Mouse (Mus musculus): ENCODE measurements around the gene Tubb2a. TPM values are rescaled to one million over a fixed set of nuclear protein-coding genes. Genes with fewer than 3 reads are reported as not detected.
"Not testable (repeated sequence)": the region's sequence is repeated elsewhere in the genome, so short reads cannot be mapped to it uniquely, and the experiment has no call there.

Tubb2a gene
- total RNA-seq, 2 experiments from 2014 or later: 6.7 to 23.3 TPM

DNA sequence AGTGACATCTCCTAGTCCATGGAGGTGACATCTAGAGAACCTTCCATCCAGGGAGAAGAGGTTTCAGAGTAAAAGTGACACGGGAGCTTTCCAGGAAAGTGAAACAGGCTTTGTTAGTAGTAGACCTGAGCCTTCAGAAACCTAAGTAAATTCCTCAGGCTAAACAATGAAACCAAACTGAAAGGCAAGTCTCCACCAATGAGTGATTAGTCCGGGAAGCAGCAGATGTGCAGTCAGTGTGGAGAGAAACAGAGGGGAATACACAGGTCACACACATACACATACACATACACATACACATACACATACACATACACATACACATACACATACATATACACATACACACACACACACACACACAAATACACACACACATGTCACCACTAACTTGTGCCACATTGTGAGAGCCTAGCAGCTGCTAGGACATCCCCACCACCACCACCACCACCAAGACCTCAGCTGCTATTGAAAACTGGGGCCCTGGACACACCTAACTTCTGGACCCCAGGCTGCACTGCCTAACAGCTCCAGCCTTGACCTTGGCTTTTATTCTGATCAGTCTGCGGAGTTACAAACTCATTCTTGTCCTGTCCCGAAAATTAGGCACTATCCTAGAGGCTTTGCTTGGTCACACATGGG is 31.3 kb upstream of the Tubb2a start:
- Histone ChIP-seq H3K4me3 (no peak overlapping the region), H3K27ac (no peak overlapping the region)
- TF ChIP-seq CTCF (IDR thresholded peaks at IDR 0.05): no peak
- intact Hi-C loops (cut with DNase I): no loop called here
- no peak for DNase-seq

DNA sequence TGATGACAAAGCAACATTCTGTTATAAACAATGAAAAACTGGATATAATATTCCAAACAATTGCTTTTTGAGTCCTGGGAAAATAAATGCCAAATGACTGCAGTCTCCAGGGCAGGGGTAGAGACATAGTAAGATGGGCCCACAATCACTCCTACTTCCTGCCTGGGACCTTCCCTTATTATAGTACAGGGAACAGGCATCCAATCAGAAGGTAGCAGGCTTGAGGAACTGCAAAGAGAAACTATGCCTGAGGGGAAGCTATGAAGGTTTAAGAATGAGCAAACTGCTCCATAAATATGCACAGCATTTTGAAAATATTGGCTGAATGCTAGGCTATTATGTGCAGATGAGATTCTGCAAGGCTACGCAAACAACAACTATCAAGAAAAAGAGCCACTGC is 29.2 kb upstream of the Tubb2a start:
- no peak for DNase-seq
- H3K27ac ChIP-seq: no peak overlapping the region

DNA sequence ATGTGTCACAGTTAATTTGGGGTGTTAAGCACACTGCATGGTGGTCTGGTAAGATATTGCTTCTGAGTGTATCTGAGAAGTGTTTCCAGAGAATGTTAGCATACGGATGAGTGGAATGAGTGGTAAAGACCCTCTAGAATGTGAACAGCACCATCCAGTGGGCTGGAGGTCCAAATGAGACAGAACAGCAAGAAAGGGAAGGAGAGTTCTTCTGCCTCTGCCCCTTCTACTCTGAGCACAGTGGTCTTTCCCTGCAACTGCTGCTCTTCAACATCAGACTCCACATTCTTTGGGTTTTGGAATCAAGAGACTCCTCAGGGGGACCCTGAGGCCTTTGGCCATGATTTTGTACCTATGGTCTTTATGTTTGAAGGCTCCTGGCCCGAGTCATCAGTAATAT is 28.4 kb upstream of the Tubb2a start:
- TF ChIP-seq CTCF (IDR thresholded peaks at IDR 0.05): peak; percentile 12; the same call in 1 of the 2 replicates
- DNase-seq: no peak
- no peak overlapping the region for H3K4me3 ChIP-seq
- H3K27ac ChIP-seq: no peak overlapping the region
- intact Hi-C loops (cut with DNase I): no loop called here

More for the DNA sequence above, 29.2 kb upstream of the Tubb2a start:
- intact Hi-C loops (cut with DNase I): no loop called here
- TF ChIP-seq CTCF (IDR thresholded peaks at IDR 0.05): no peak
- no peak overlapping the region for H3K4me3 ChIP-seq

DNA sequence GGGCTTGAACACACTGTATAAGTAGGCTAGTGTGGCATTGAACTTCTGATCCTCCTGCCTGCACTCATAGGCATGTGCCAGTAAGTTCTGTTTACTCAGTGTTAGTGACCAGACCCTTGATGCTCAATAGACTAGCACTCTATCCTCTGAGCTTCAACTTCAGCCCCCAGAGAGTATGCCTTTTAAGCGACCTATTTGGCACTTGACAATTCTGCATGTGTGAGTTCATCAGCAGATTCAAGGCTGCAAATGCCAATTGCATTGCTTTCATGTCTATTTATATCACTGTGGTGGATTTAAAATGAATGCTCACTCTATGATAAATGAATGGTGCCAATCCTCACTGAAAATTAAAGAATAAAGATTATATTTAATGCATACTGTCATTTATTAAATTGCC is 27.6 kb upstream of the Tubb2a start:
- intact Hi-C loops (cut with DNase I): no loop called here
- Histone ChIP-seq H3K4me3 (no peak overlapping the region), H3K27ac (no peak overlapping the region)
- TF ChIP-seq CTCF (IDR thresholded peaks at IDR 0.05): no peak
- no peak for DNase-seq

DNA sequence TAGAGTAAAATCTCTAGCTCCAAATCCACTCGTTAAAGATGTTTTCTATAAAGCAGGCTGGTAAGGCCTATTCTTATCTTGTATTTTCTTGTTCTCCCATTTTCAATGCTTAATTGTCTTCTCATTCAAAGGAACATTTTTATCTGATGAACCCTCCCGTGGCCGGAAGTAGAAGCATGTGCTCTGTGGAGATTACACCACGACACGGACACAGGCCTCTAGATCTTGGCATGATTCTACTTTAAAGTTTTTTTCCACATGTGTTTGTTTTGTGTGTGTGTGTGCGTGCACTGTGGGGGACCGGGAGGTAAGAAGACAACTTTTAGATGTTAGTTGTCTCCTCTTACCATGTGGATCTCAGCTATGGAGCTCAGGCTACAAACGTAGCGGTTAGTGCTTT is 24.1 kb upstream of the Tubb2a start:
- intact Hi-C loops (cut with DNase I): no loop called here

DNA sequence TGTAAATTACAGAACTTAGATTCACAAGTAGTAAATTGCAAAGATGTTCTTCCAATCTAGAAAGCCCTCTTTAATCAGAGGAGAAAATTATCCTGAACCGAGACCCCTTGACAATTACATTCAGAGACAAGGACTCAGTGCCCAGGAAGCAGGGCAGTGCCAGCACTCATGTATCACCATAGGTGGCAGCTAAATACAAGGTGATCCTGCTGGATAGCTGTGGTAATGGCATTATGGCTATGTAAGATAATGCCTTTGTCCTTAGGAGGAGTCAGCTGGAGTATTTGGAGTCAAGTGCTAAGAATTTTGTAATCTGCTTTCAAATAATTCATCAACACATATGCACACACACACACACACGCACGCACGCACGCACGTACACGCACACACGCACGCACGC is 23.4 kb upstream of the Tubb2a start:
- H3K4me3 ChIP-seq: no peak overlapping the region
- intact Hi-C loops (cut with DNase I): no loop called here
- DNase-seq: no peak
- no peak for TF ChIP-seq CTCF (IDR thresholded peaks at IDR 0.05)
- H3K27ac ChIP-seq: 0 out of 2 replicates have a peak overlapping the region, but pooled peaks have one; percentile 46

More for the DNA sequence above, 24.1 kb upstream of the Tubb2a start:
- peak overlapping the region; percentile 46; the same call in 1 of the 2 replicates for H3K27ac ChIP-seq
- no peak overlapping the region for H3K4me3 ChIP-seq
- no peak for TF ChIP-seq CTCF (IDR thresholded peaks at IDR 0.05)
- no peak for DNase-seq

DNA sequence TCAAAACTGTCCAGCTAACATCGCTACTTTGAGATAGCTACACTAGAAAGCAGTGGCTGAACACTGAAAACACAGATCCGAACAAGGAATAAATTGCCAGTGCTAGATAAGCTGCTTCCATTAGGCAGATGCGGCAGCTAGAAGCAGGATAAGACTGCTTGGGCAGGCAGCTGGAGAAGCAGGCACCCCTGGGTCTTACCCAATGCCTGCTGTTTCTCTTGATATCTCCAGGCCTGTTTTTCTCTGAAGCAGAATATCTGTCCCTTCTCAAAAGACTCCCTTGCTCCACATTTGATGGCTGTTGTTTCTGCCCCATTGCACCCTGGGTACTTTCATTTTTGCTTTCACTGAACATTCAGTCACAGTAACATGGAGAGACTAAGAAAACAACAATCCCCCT is 22.9 kb upstream of the Tubb2a start:
- intact Hi-C loops (cut with DNase I): no loop called here
- DNase-seq: no peak

DNA sequence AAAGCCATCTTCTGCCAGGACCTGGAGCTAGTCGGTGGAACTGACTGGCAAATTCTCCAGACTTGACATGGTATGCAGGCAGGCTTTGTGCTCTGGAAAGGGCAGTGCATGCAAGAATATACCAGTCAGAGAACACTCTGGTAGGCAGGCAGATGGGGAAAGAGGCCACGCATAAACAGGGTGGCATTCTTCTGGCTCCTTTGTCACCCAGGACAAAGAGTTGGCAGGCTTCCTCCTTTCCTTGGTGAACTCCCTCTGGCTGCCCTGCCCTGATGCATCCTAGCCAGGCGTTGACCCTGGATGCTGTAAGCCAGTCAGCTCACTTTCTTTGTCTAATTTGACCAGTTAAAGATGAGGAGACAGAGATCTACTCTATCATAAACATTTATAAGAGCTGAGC is 19.3 kb upstream of the Tubb2a start:
- Histone ChIP-seq H3K4me3 (no peak overlapping the region), H3K27ac (peak overlapping the region; percentile 74)
- no peak for TF ChIP-seq CTCF (IDR thresholded peaks at IDR 0.05)
- no peak for DNase-seq
- intact Hi-C loops (cut with DNase I): no loop called here

More for the DNA sequence above, 22.9 kb upstream of the Tubb2a start:
- no peak overlapping the region for H3K27ac ChIP-seq
- TF ChIP-seq CTCF (IDR thresholded peaks at IDR 0.05): no peak
- no peak overlapping the region for H3K4me3 ChIP-seq

DNA sequence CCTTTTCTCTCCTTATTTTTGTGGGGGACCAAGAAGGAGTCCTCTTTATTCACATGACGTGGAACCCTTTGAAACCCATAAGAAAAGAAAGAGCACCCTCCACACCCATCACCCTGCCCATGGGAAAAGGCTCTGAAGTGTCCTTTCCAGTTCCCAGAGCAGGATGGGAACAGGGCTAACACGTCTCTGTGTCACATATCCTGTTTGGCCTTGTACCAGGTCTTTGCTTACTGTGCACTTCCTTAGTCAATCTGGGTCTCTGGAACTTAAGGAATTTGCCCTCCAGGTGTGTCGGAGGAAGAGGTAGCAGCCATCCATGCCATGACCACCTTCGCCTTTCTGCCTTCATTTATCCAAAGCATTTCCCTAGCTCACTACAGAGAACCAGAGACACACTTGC is 18.6 kb upstream of the Tubb2a start:
- peak overlapping the region; percentile 74 for H3K27ac ChIP-seq
- H3K4me3 ChIP-seq: peak overlapping the region; percentile 37; the same call in 1 of the 2 replicates
- intact Hi-C loops (cut with DNase I): no loop called here
- TF ChIP-seq CTCF (IDR thresholded peaks at IDR 0.05): no peak
- DNase-seq: no peak

DNA sequence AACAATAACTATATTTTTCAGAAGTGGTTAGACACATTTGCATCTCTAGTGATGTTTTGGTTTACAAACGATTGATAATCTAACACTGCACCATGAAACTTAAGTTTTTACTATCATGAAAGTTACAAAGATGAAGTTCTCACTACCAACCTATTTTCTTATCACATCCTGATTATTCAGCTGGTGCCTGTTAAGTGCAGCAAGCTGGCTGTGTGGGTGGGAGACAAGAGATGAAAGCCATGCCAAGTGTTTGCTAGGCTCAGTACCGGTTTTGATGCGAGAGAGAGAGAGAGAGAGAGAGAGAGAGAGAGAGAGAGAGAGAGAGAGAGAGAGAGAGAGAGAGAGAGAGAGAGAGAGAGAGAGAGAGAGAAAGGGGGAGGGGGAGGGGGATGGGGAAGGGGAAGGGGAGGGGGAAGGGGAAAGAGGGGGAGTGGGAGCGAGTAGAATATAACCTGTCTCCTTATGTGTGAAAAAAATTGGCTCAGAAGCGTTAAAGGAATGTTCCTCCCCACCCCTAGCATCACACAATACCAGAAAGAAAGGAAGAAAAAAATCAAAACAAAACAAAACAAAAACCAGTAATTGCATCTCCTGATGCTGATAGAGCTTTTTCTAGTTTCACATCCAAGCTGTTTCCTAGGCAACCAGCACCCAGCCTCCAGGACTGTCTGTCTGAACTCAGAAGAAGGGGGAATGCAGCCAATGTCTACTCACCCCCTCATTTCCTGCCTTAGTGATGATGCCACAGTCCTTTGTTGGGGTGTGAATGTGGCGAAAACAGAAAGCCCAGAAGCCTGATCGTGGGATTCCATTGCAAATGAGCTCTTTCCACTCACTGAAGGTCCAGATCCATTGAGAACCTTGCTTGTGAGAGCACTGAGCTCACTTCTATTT is 18.0 kb upstream of the Tubb2a start:
- intact Hi-C loops (cut with DNase I): no loop called here
- no peak for TF ChIP-seq CTCF (IDR thresholded peaks at IDR 0.05)
- DNase-seq: no peak
- Histone ChIP-seq H3K27ac (peak overlapping the region; percentile 74), H3K4me3 (peak overlapping the region; percentile 37)

DNA sequence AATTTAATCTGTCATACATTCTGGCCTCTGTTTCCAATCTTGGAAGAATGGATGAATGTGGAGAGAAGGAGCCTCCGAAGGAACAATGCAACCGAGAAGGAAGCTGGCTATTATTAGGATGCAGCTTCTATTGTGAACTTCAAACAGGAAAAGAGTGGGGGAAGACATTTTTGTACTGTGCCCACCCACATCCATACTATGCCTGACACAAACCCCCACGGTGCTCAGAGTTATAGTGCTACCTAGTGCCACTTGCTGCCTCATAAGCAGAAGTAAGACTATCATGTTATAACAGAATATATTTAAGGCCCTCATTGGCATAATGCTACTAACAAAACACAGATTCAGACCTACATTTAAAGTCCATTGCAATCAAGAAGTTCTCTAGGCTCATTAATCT is 11.6 kb upstream of the Tubb2a start:
- no peak for TF ChIP-seq CTCF (IDR thresholded peaks at IDR 0.05)
- intact Hi-C loops (cut with DNase I): no loop called here
- Histone ChIP-seq H3K4me3 (no peak overlapping the region), H3K27ac (no peak overlapping the region)
- no peak for DNase-seq

DNA sequence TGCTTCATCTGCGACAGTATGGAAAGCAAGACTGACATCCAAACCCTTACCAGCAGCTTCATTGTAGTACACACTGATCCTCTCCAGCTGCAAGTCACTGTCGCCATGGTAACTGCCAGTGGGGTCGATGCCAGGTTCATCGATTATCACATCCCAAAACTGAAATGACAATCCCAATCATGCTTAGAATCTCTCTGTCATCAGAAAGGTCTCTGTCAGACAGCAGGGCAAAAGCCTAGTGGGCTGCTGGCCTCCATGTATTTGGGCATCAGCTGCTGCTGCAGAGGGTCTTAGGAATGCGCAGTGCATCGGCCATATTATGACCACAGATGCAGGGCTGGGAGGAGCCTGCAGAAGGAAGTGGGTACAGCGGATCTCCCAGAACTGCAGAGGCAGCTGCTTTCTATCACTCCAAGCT is 11.1 kb upstream of the Tubb2a start:
- intact Hi-C loops (cut with DNase I): no loop called here
- no peak for TF ChIP-seq CTCF (IDR thresholded peaks at IDR 0.05)
- no peak overlapping the region for H3K27ac ChIP-seq
- H3K4me3 ChIP-seq: no peak overlapping the region
- no peak for DNase-seq

DNA sequence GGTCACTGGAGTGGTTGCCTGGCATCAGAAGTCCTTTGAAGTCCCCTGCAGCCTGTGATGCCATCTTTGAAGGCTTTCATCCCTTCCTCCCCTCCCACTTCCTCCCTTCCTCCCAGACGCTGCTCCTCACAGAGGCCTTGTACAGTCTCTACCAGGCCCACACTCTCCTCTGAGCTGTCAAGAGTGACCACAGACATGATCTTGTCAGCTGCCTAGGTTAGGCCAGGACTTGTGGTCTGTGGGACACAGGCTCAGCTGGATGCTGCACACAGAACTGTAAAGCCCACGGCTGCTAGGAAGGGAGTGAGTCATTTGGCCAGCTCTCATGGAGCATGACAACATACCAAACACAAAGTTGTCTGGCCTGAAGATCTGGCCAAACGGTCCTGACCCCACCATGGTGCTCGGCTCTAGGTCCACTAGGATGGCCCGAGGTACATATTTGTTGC is 10.4 kb upstream of the Tubb2a start:
- intact Hi-C loops (cut with DNase I); H3K4me3 ChIP-seq; DNase-seq; H3K27ac ChIP-seq: not testable (repeated sequence)
